Mouse (Mus musculus) hindbrain, embryonic 14.5 days (tissue): ENCODE data around the gene Ctsf. TPM values are rescaled to one million over a fixed set of nuclear protein-coding genes. Genes with fewer than 3 reads are reported as not detected.

Experiments used
- ATAC-seq: fragments of 200-750 bp; cut with Nextera tagmentation; 2 replicates; pipeline ENCODE4 v1.8.0; 2017; ENCODE audit warnings: moderate number of reproducible peaks, mild to moderate bottlenecking, moderate TSS enrichment, moderate library complexity; ENCODE audit not compliant: low FRiP score
- DNase-seq: peaks from one replicate; pipeline ENCODE4 v3.0.0-alpha.2; 2015; ENCODE audit warnings: low spot score
- H3K27ac ChIP-seq: fragments of 300-500 bp; sonication (generic); 2 replicates; pipeline ENCODE4 v1.5.1; 2014; ENCODE audit warnings: mild to moderate bottlenecking, moderate library complexity
- H3K27me3 ChIP-seq: fragments of 300-500 bp; sonication (generic); 2 replicates; pipeline ENCODE4 v1.6.1; 2014; ENCODE audit warnings: mild to moderate bottlenecking, low read length, mixed read lengths; ENCODE audit not compliant: control insufficient read depth, insufficient read depth
- H3K36me3 ChIP-seq: fragments of 300-500 bp; sonication (generic); replicated peaks from 2 replicates; pipeline ENCODE4 v1.6.1; 2014; ENCODE audit not compliant: control insufficient read depth, insufficient read depth
- H3K4me1 ChIP-seq: fragments of 300-500 bp; sonication (generic); replicated peaks from 2 replicates; pipeline ENCODE4 v1.6.1; 2014; ENCODE audit warnings: antibody characterized with exemption, low read length, mixed read lengths; ENCODE audit not compliant: control insufficient read depth, insufficient read depth
- H3K4me2 ChIP-seq: fragments of 300-500 bp; sonication (generic); replicated peaks from 2 replicates; pipeline ENCODE4 v1.6.1; 2014; ENCODE audit warnings: mild to moderate bottlenecking, moderate library complexity
- H3K4me3 ChIP-seq: fragments of 300-500 bp; sonication (generic); replicated peaks from 2 replicates; pipeline ENCODE4 v1.5.1; 2014; ENCODE audit warnings: mild to moderate bottlenecking, low read length
- H3K9ac ChIP-seq: fragments of 300-500 bp; sonication (generic); 2 replicates; pipeline ENCODE4 v1.6.1; 2014
- H3K9me3 ChIP-seq: fragments of 300-500 bp; sonication (generic); 2 replicates; pipeline ENCODE4 v1.6.1; 2016; ENCODE audit warnings: low read length; ENCODE audit not compliant: control insufficient read depth
- WGBS: fragments of 180-500 bp; shearing (Covaris S2); extraction: QIAGEN DNeasy Blood & Tissue Kit; methylation state at CpG from one replicate; pipeline ENCODE4 v1.1.7; 2014; 5-methylcytosine and 5-hydroxymethylcytosine counted together
- polyA plus RNA-seq: library from polyadenylated mRNA; unstranded; fragments of >200 nt; fragmentation: Nextera tagmentation; extraction: Ambion mirVana; gene quantifications from 2 replicates; pipeline ENCODE4 v1.2.1, GENCODE M21; 2014

Ctsf gene
- polyA plus RNA-seq, 1 experiment from 2014 or later = 74.4 TPM

DNA sequence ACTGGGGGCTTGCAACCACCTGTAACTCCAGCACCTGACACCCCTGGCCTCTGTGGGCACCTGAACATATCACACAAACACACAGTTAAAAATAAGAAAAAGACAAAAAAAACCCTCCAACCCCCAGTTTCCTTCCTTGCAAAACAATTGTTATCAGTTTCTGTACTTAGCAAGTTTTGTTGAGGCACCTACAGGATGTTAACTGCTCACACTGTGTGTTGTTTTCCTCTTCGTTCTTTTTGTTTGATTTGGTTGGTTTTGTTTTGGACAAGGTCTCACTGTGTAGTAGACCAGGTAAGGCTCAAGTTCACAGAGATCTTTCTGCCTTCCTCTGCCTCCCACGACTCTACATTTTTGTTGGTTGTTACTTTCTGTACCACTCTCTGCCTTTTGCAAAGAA, 12.3 kb upstream of the Ctsf start:
- WGBS = 80% methylated on average over 2 of the region's 2 CpGs
- peaks cover 23% of the 10 kb centered on the region for H3K27me3 ChIP-seq
- peaks cover 15% of the 10 kb centered on the region for H3K4me1 ChIP-seq
- no peaks in the 10 kb centered on the region for H3K9me3 ChIP-seq
- H3K27ac ChIP-seq = no peak overlapping the region
- H3K36me3 ChIP-seq = no peaks in the 10 kb centered on the region
- H3K9ac ChIP-seq = no peak overlapping the region
- no peak for ATAC-seq
- no peak overlapping the region for H3K4me2 ChIP-seq
- H3K4me3 ChIP-seq = no peak overlapping the region
- no peak for DNase-seq

- Histone ChIP-seq H3K27me3 (peaks cover 11% of the 10 kb centered on the region), H3K4me1 (no peaks in the 10 kb centered on the region), H3K36me3 (no peaks in the 10 kb centered on the region), H3K4me3 (no peak overlapping the region), H3K4me2 (no peak overlapping the region), H3K27ac (no peak overlapping the region), H3K9ac (no peak overlapping the region), H3K9me3 (no peaks in the 10 kb centered on the region)
- DNase-seq = no peak
- ATAC-seq = no peak
- WGBS = 76% methylated on average over 2 of the region's 2 CpGs
These were observed 9.1 kb upstream of the Ctsf start for GRCm38 (mm10) chr19:4845846-4846245.

- ATAC-seq (no peak), DNase-seq (no peak)
- Histone ChIP-seq H3K9me3 (no peaks in the 10 kb centered on the region), H3K9ac (no peak overlapping the region), H3K27me3 (no peaks in the 10 kb centered on the region; the same call in 1 of the 2 replicates), H3K4me1 (no peaks in the 10 kb centered on the region), H3K36me3 (no peaks in the 10 kb centered on the region), H3K4me2 (no peak overlapping the region), H3K4me3 (no peak overlapping the region), H3K27ac (no peak overlapping the region)
- WGBS = 45% methylated on average over 7 of the region's 7 CpGs
These were observed 7.4 kb upstream of the Ctsf start for GRCm38 (mm10) chr19:4847490-4847889.

DNA sequence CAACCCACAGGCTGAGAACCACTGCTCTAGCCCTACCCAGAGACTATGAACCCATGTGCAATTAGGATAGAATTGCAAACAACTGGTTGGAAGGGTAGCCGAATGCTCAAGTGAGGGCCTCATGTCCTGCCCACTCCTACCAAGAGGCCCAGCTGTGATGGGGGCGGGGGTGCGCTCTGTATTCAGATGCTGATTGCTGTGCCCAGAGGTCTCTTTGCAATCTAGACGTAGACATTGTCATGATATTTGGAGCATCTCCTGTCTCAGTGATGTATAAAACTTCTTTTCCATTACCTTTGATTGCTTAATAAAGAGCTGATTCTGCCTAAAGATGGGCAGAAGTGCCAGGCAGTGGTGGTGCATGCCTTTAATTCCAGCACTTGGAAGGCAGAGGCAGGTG, 5.1 kb upstream of the Ctsf start:
- Histone ChIP-seq H3K27me3 (no peaks in the 10 kb centered on the region), H3K27ac (no peak overlapping the region), H3K9ac (no peak overlapping the region), H3K9me3 (no peaks in the 10 kb centered on the region), H3K4me3 (no peak overlapping the region), H3K36me3 (no peaks in the 10 kb centered on the region), H3K4me2 (no peak overlapping the region), H3K4me1 (no peaks in the 10 kb centered on the region)
- 49% methylated on average over 4 of the region's 4 CpGs for WGBS
- DNase-seq (no peak), ATAC-seq (no peak)

DNA sequence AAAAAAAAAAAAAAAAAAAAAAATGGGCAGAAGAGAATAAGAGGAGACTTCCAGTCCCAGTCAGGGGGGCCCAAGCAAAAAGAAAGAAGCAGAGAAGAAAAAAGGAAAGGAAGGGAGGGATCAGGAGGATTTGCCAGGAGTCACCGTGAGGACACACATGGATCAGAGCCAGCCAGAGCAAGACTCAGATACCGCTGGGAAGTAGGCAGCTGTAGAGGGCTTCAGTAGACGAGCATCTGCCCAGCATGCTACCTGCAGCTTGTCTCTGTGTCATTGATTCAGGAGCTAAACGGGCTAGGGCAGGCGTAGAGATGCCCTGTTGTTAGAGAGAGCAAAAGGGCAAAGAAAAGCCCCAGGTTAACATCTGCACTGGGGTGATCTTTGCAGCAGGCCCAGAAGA, 4.6 kb upstream of the Ctsf start:
- Histone ChIP-seq H3K27me3 (no peaks in the 10 kb centered on the region), H3K36me3 (no peaks in the 10 kb centered on the region), H3K4me3 (no peak overlapping the region), H3K27ac (no peak overlapping the region), H3K4me1 (no peaks in the 10 kb centered on the region), H3K9ac (no peak overlapping the region), H3K9me3 (no peaks in the 10 kb centered on the region), H3K4me2 (no peak overlapping the region)
- DNase-seq (no peak), ATAC-seq (no peak)
- 43% methylated on average over 5 of the region's 5 CpGs for WGBS

DNA sequence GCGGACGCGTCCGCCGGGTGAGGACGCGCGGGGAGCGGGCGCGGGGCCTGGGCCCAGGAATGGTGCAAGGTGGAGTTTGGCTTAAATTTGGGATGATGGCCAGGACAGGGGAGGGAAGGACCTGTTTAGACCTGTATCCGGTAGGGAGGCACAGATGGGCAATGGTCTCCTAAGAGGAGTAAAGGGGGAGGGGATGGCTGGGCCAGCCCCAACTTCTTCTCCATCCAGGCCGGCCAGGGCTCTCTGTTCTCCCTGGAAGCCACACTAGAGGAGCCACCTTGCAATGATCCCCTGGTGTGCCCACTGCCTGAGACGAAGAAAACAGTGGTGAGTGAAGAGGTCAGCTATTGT, 515 bp downstream of the Ctsf start:
- WGBS = 1% methylated on average over 14 of the region's 14 CpGs
- no peak for ATAC-seq

GRCm38 (mm10) chr19:4855951-4856350, 1.0 kb downstream of the Ctsf start:
- no peak overlapping the region for H3K9ac ChIP-seq
- peak overlapping the region; percentile 66 for H3K4me2 ChIP-seq
- no peaks in the 10 kb centered on the region for H3K9me3 ChIP-seq
- no peaks in the 10 kb centered on the region for H3K27me3 ChIP-seq
- DNase-seq (no peak), ATAC-seq (no peak)
- peaks cover 7% of the 10 kb centered on the region; the same call in 1 of the 2 replicates for H3K4me1 ChIP-seq
- WGBS = 71% methylated on average over 4 of the region's 4 CpGs
- peak overlapping the region; percentile 59; the same call in 1 of the 2 replicates for H3K4me3 ChIP-seq
- peaks cover 20% of the 10 kb centered on the region for H3K36me3 ChIP-seq
- no peak overlapping the region for H3K27ac ChIP-seq

More for the DNA sequence above, 515 bp downstream of the Ctsf start:
- H3K27ac ChIP-seq = no peak overlapping the region
- H3K9ac ChIP-seq = peak overlapping the region; percentile 71
- H3K27me3 ChIP-seq = no peaks in the 10 kb centered on the region
- H3K4me1 ChIP-seq = peaks cover 7% of the 10 kb centered on the region; the same call in 1 of the 2 replicates
- H3K9me3 ChIP-seq = no peaks in the 10 kb centered on the region
- peaks cover 20% of the 10 kb centered on the region for H3K36me3 ChIP-seq
- peak overlapping the region; percentile 59 for H3K4me3 ChIP-seq
- H3K4me2 ChIP-seq = peak overlapping the region; percentile 66
- no peak for DNase-seq

DNA sequence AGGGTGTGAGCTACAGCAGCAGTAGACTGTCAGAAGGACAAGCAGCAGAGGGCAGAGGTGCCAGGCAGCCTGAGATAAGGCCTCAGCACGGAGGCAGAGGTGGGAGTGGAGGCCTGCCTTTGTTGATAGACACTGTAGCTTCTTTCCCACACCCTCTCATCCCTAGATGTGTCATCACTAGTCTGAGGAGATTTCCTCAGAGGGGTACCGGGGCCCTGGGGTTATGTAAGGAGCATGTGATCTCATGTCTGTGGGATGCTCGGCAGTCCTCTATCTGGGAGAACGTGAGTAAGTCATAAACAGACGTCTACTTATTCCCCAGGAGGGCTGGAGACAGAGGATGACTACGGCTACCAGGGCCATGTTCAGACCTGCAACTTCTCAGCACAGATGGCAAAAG, 4.2 kb downstream of the Ctsf start:
- 78% methylated on average over 6 of the region's 6 CpGs for WGBS
- H3K4me1 ChIP-seq = peaks cover 7% of the 10 kb centered on the region; the same call in 1 of the 2 replicates
- ATAC-seq (no peak), DNase-seq (no peak)
- no peak overlapping the region for H3K4me2 ChIP-seq
- no peak overlapping the region for H3K27ac ChIP-seq
- no peak overlapping the region for H3K4me3 ChIP-seq
- H3K27me3 ChIP-seq = no peaks in the 10 kb centered on the region
- H3K9me3 ChIP-seq = no peaks in the 10 kb centered on the region
- H3K36me3 ChIP-seq = peaks cover 20% of the 10 kb centered on the region
- H3K9ac ChIP-seq = no peak overlapping the region

- Histone ChIP-seq H3K4me1 (no peaks in the 10 kb centered on the region), H3K4me2 (no peak overlapping the region), H3K36me3 (peaks cover 13% of the 10 kb centered on the region), H3K9ac (no peak overlapping the region), H3K9me3 (no peaks in the 10 kb centered on the region), H3K4me3 (no peak overlapping the region), H3K27me3 (no peaks in the 10 kb centered on the region), H3K27ac (no peak overlapping the region)
- DNase-seq (no peak), ATAC-seq (no peak)
- WGBS = 53% methylated on average over 6 of the region's 6 CpGs
These were observed 8.1 kb downstream of the Ctsf start for GRCm38 (mm10) chr19:4863048-4863447.

DNA sequence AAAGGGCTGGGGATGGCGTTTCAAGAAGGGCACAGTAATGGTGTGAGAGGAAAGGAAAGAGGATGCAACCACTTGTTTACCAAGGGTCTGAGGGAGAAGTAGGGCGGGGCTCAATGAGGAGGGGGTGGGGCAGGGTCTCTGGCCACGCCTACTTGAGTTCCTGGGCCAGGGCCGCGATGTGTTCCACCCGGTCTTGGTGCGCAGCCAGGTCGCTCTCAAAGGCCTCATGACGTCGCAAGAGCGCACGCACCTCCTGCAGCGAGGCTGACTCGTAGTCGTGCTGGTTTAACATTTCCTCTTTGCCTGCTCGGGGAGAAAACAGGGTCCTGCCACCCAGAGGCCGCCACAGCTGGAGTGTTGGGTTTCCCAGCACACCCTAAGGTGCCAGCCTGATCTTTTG, 10.2 kb downstream of the Ctsf start:
- H3K27me3 ChIP-seq = no peaks in the 10 kb centered on the region
- no peak overlapping the region for H3K27ac ChIP-seq
- H3K4me3 ChIP-seq = no peak overlapping the region
- no peaks in the 10 kb centered on the region for H3K9me3 ChIP-seq
- DNase-seq (no peak), ATAC-seq (no peak)
- no peaks in the 10 kb centered on the region for H3K36me3 ChIP-seq
- H3K4me1 ChIP-seq = no peaks in the 10 kb centered on the region
- 9% methylated on average over 17 of the region's 17 CpGs for WGBS
- no peak overlapping the region; the same call in 1 of the 2 replicates for H3K4me2 ChIP-seq
- no peak overlapping the region for H3K9ac ChIP-seq
